Mouse (Mus musculus): ENCODE measurements around the gene Dync1i2.

DNA sequence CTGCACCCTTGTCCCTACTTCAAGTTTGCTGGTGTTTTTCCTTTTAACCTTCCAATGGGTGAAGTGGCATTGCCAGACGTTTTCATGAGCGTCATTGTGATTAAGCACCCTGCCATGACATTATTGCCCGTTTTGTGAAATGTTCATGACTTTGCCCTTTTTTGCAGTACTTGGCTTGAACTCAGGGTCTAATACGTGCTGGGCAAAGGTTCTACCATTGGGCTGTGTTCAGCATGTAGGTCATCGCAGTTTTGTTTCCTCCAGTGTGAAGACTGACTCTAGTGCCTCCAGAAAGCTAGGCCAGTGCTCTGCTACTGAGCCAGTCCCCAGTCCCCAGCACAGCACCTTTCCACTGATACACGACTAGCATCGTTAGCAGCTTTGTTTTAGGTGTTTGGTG is 45.1 kb downstream of the Dync1i2 start:
- TF ChIP-seq POLR2A (IDR thresholded peaks at IDR 0.05; ENCODE audit: borderline replicate concordance, insufficient read depth, low read length) (no peak), CTCF (IDR thresholded peaks at IDR 0.05; ENCODE audit: borderline replicate concordance, insufficient read depth, low read depth, low read length) (no peak)
